Mouse (Mus musculus) spleen, adult 2 months (tissue): ENCODE measurements at regions not wholly inside any gene's neighbourhood (a gene's known extent, or its start where the extent isn't known, plus 50 kb on each side); places are given as distances from the start of the nearest gene placed in this dataset.

Source experiments
- CTCF ChIP-seq: fragments of 200-500 bp; IDR thresholded peaks from 2 replicates; pipeline ENCODE4 v1.5.1; 2011; ENCODE audit warnings: mild to moderate bottlenecking, inconsistent platforms; ENCODE audit not compliant: insufficient read depth, insufficient read length, insufficient replicate concordance; ENCODE audit errors: extremely low read depth
- POLR2A ChIP-seq: fragments of 200-500 bp; IDR thresholded peaks from 2 replicates; pipeline ENCODE4 v1.6.1; 2011; ENCODE audit warnings: low read depth, low read length, inconsistent platforms

- TF ChIP-seq CTCF (no peak), POLR2A (no peak)
Measured at GRCm38 (mm10) chr6:143494341-143494740, 327.3 kb downstream of the Etnk1 start.
